Mouse (Mus musculus) embryonic facial prominence, embryonic 13.5 days (tissue): ENCODE results near the gene Angptl4. TPM values are rescaled to one million over a fixed set of nuclear protein-coding genes. Genes with fewer than 3 reads are reported as not detected.
"Not testable (repeated sequence)": the region's sequence is repeated elsewhere in the genome, so short reads cannot be mapped to it uniquely, and the experiment has no call there.

Experiments used
- ATAC-seq: fragments of 200-750 bp; cut with Nextera tagmentation; 2 replicates; pipeline ENCODE4 v1.8.0; 2017; ENCODE audit warnings: low read depth; ENCODE audit not compliant: insufficient number of reproducible peaks, insufficient read depth, low FRiP score, low TSS enrichment
- H3K27ac ChIP-seq: fragments of 300-500 bp; sonication (generic); 2 replicates; pipeline ENCODE4 v1.5.1; 2015; ENCODE audit warnings: moderate library complexity, mild to moderate bottlenecking, inconsistent platforms
- H3K27me3 ChIP-seq: fragments of 300-500 bp; sonication (generic); 2 replicates; pipeline ENCODE4 v1.6.1; 2015; ENCODE audit warnings: mild to moderate bottlenecking, inconsistent platforms
- H3K36me3 ChIP-seq: fragments of 300-500 bp; sonication (generic); 2 replicates; pipeline ENCODE4 v1.6.1; 2015; ENCODE audit warnings: mild to moderate bottlenecking, inconsistent platforms
- H3K4me1 ChIP-seq: fragments of 300-500 bp; sonication (generic); 2 replicates; pipeline ENCODE4 v1.6.1; 2015; ENCODE audit warnings: inconsistent platforms
- H3K4me2 ChIP-seq: fragments of 300-500 bp; sonication (generic); 2 replicates; pipeline ENCODE4 v1.6.1; 2015; ENCODE audit warnings: moderate library complexity, mild to moderate bottlenecking, inconsistent platforms
- H3K4me3 ChIP-seq: fragments of 300-500 bp; sonication (generic); 2 replicates; pipeline ENCODE4 v1.5.1; 2015; ENCODE audit warnings: mild to moderate bottlenecking, inconsistent platforms
- H3K9ac ChIP-seq: fragments of 300-500 bp; sonication (generic); 2 replicates; pipeline ENCODE4 v1.6.1; 2015; ENCODE audit warnings: mild to moderate bottlenecking, inconsistent platforms
- H3K9me3 ChIP-seq: fragments of 300-500 bp; sonication (generic); 2 replicates; pipeline ENCODE4 v1.6.1; 2016; ENCODE audit warnings: inconsistent platforms
- WGBS: fragments of 180-500 bp; shearing (Covaris S2); methylation state at CpG from one replicate; pipeline ENCODE4 v1.1.7; 2015; ENCODE audit warnings: mixed read lengths; 5-methylcytosine and 5-hydroxymethylcytosine counted together
- polyA plus RNA-seq: library from polyadenylated mRNA; unstranded; fragments of >200 nt; fragmentation: Nextera tagmentation; extraction: Ambion mirVana; gene quantifications from 2 replicates; pipeline ENCODE4 v1.2.1, GENCODE M21; 2015

Gene Angptl4
- 53.0 and 60.7 TPM in 2 replicates for polyA plus RNA-seq

DNA sequence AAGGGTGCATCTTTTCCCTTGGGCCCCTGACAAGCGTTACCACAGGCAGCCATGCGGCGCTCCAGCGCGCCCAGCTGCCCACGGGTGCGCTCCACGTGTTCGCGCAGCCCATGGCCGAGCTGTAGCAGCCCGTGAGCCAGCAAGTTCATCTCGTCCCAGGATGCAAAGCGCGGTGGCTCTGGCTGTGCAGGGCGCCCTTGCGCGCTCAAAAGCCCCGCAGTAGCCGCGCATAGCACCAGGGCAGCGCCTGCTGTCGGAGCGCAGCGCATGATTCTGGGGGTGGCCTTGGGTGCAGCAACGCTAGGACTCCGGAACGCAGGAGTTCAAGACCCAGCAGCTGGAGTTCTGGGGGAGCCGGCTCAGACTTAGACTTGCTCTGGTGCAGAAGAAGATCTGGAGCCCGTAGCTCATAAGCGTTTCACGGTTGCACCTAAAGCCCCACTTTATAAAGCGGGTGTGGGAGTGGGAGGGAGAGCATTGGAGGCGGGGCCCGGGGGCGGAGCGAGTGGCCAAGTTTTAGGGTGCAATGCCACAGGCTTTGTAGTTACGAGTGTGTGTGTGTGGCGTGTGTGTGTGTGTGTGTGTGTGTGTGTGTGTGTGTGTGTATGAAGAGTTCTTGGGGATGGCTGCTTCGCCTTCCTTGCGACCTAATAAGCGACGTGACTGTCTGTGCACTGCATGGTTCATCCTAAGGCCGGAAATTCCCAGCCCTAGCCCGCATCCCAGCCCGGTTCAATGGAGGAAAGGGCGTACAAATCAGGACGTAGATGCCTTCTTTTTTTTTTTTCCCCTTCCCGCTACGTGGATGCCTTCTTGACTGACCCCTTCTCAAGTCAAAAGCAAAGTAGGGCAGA lies at the start of gene Angptl4:
TSS of gene Angptl4 (minus strand) at position 707 of the 854 bp plus-strand sequence.
- no peaks in the 10 kb centered on the region for H3K9me3 ChIP-seq
- no peaks in the 10 kb centered on the region for H3K27me3 ChIP-seq
- peak within 1 kb of the TSS; percentile 94 for H3K27ac ChIP-seq
- peaks cover 24% of the 10 kb centered on the region for H3K36me3 ChIP-seq
- peak within 1 kb of the TSS; percentile 74 for H3K9ac ChIP-seq
- WGBS: 1% methylated on average over 50 of the region's 50 CpGs
- peak within 1 kb of the TSS; percentile 84 for H3K4me2 ChIP-seq
- ATAC-seq: peak; percentile 28; the same call in 1 of the 2 replicates
- H3K4me3 ChIP-seq: peak within 1 kb of the TSS; percentile 55
- H3K4me1 ChIP-seq: peaks cover 61% of the 10 kb centered on the region

DNA sequence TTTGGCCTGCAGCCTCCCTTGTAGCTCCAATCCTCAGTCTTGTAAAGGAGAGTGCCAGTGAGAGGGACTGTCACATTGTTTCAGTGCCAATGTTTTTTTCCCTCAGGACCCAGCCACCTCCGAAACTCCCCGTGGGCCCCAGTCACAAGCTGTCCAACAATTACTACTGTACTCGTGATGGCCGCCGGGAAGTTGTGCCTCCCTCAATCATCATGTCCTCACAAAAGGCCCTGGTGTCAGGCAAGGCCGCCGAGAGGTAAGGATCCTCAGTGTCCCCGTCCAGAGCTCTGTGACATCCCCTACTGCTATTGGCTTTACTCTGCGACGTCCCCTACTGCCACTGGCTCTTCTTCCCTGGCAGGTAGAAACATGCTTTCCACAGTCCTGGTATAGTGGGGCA lies 47.9 kb upstream of the Angptl4 start:
- Histone ChIP-seq H3K27me3 (no peaks in the 10 kb centered on the region), H3K4me1 (peaks cover 24% of the 10 kb centered on the region), H3K4me3 (no peak overlapping the region), H3K4me2 (no peak overlapping the region), H3K9me3 (no peaks in the 10 kb centered on the region), H3K27ac (no peak overlapping the region), H3K36me3 (peaks cover 63% of the 10 kb centered on the region), H3K9ac (0 out of 2 replicates have a peak overlapping the region, but pooled peaks have one; percentile 16)
- ATAC-seq: no peak
- WGBS: 89% methylated on average over 10 of the region's 10 CpGs

DNA sequence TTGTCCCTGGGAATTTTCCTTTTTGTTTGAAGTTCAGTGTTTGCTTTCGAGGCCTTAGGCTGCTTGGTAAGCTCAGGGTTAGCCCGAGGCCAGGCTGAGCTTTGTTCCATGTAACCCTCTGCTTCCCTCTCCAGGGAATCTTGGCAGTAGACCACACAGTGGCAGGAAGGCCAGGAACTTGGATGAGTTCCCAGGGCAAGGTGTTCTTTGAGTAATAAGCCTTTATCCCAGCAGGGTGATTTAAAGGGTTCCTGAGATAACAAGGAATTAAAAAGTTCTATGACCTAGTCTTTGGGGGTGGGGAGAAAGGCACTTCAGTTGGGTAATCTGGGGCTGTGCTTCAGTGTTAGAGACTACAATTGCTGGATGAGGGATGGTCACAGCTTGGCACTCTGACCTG lies 47.3 kb upstream of the Angptl4 start:
- Histone ChIP-seq H3K36me3 (peaks cover 57% of the 10 kb centered on the region), H3K9me3 (no peaks in the 10 kb centered on the region), H3K27me3 (no peaks in the 10 kb centered on the region), H3K4me3 (no peak overlapping the region), H3K27ac (no peak overlapping the region), H3K9ac (0 out of 2 replicates have a peak overlapping the region, but pooled peaks have one; percentile 16), H3K4me2 (no peak overlapping the region), H3K4me1 (peaks cover 24% of the 10 kb centered on the region)
- WGBS: 82% methylated on average over 2 of the region's 2 CpGs
- ATAC-seq: no peak

DNA sequence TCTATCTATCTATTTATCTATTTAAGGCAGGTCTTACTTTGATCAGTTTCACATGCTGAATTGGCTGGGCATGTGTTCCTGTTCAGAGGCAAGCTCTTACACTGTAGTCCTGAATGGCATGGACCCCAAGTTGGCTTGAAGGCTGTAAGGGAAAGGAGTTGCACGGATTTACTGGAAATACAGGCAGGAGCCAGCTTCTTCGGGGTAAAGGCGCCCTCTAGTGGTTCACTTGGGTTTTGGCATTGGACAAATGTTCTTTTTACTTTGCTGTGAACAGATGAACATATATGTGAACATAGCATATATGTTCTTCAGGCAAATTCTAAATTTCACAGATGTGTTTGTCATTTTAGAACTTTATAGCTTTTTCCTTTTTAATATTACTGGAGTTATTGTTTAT lies 45.2 kb upstream of the Angptl4 start:
- Histone ChIP-seq H3K4me2 (no peak overlapping the region), H3K27ac (no peak overlapping the region), H3K27me3 (no peaks in the 10 kb centered on the region), H3K9me3 (no peaks in the 10 kb centered on the region), H3K4me3 (no peak overlapping the region), H3K4me1 (peaks cover 42% of the 10 kb centered on the region), H3K9ac (no peak overlapping the region), H3K36me3 (peaks cover 52% of the 10 kb centered on the region)
- ATAC-seq: no peak
- 0% methylated on average over 3 of the region's 3 CpGs for WGBS

DNA sequence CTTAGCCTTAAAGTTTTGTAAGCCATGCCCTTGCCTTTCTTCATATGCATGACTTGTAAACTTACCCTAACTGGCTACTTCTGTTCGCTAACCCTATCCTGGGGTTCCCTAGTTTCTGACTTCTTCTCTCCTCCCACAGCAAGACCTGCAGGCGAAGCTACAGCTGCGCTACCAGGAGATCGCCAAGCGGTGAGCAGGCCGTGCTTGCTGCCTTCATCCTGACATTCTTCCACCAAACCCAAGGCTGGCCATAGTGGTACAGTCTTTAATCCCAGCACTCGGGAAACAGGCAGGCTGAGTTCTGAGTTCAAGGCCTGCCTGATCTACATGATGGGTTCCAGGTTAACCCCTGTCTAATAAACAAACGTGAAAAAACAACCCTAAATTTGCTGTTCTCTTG lies 43.8 kb upstream of the Angptl4 start:
- ATAC-seq: no peak
- Histone ChIP-seq H3K27ac (no peak overlapping the region; the same call in 1 of the 2 replicates), H3K9me3 (no peaks in the 10 kb centered on the region), H3K36me3 (peaks cover 53% of the 10 kb centered on the region), H3K4me1 (peaks cover 45% of the 10 kb centered on the region), H3K4me3 (peak overlapping the region; percentile 79), H3K4me2 (peak overlapping the region; percentile 95), H3K27me3 (no peaks in the 10 kb centered on the region), H3K9ac (peak overlapping the region; percentile 88)
- WGBS: 76% methylated on average over 8 of the region's 8 CpGs

DNA sequence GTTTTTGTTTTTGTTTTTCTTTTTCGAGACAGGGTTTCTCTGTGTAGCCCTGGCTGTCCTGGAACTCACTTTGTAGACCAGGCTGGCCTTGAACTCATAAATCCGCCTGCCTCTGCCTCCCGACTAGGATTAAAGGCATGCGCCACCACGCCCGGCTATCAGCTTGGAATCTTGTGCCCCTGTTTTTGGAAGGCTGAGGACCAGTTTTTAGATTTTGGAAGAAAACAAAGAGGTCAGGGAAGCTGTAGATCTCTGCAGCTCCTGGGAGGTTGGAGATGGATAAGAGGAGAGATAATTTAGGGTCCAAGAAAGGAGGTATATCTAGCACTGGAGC lies 43.3 kb upstream of the Angptl4 start:
- H3K9me3 ChIP-seq, H3K27me3 ChIP-seq: not testable (repeated sequence)
- H3K27ac ChIP-seq: peak overlapping the region; percentile 91
- peak overlapping the region; percentile 95 for H3K4me2 ChIP-seq
- H3K9ac ChIP-seq: peak overlapping the region; percentile 88
- H3K4me1 ChIP-seq: peaks cover 45% of the 10 kb centered on the region
- 8% methylated on average over 6 of the region's 6 CpGs for WGBS
- H3K4me3 ChIP-seq: peak overlapping the region; percentile 79
- 0 out of 2 replicates have a peak, but pooled peaks have one; percentile 4 for ATAC-seq
- H3K36me3 ChIP-seq: peaks cover 53% of the 10 kb centered on the region

DNA sequence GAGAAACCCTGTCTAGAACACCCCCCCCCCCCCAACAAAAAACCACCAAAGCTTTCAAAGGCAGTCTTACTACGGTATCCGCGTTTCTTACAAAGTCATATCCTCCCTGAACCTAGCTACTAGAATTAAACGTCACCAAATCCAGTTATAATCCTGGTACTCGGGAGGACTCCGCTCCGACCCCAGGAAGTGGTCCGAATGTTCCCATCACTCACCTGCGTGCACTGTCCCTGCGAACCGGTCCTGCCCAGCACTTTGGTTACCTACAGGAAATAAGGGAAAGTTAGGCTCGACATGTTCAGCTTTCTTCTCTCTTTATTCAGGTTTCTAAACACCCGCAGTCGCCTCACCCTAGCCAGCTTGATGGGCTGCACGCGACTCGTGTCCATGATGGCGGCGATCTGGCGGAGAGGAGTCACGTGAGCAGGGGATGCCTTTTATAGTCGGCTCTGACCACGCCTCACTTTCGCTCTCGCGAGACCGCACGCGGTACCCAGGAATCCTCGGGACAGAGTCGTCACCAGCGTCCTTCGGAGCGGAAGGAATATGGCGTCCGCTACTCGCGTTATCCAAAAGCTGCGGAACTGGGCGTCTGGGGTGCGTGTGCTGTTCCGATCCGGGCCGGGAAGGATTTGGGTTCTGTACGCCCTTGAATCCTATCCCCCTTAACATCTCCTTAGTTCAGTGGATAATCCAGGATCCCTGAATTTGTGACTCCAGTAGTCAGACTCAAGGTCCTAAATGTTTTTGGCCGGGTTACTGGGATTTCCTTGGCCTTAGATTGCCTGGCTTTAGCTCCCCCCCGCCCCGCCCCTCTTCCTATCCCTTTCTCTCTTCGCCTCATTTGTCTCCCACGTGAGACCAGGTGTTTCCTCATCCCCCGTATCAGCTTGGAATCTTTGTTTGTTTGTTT lies 42.7 kb upstream of the Angptl4 start, which contains the start of the genes Rps28 and Ndufa7:
TSS of gene Rps28 (minus strand) at position 479 of the 913 bp plus-strand sequence.
TSS of gene Ndufa7 (plus strand) at position 489 of the 913 bp plus-strand sequence.
- ATAC-seq: peak; percentile 89

DNA sequence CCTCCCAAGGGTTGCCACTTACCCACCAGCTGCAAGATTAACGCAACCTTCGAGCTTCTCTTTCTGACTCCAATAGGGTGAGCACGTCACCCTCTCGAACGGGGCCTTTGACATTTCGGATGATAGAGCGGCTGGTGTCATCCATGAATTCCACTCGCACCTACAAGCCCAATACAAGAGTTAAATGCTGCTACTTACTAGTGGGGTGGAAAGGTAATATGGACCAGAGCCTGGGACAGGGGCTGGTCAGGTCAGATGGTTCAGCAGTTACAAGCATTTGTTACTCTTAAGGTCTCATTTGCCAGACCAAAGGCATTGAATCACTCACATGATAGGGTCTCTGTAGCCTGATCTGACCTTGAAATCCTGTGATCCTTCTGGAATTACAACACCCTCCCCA lies 41.5 kb upstream of the Angptl4 start:
- Histone ChIP-seq H3K9ac (peak overlapping the region; percentile 88), H3K36me3 (peaks cover 54% of the 10 kb centered on the region), H3K4me2 (peak overlapping the region; percentile 95), H3K4me1 (peaks cover 49% of the 10 kb centered on the region), H3K4me3 (peak overlapping the region; percentile 79)
- not testable (repeated sequence) for H3K27ac ChIP-seq, H3K9me3 ChIP-seq, ATAC-seq, H3K27me3 ChIP-seq
- WGBS: 86% methylated on average over 8 of the region's 8 CpGs

More for the DNA sequence above, 42.7 kb upstream of the Angptl4 start, which contains the start of the genes Rps28 and Ndufa7:
- peak within 1 kb of the TSS; percentile 88 for H3K9ac ChIP-seq
- peak within 1 kb of the TSS; percentile 95 for H3K4me2 ChIP-seq
- peaks cover 53% of the 10 kb centered on the region for H3K36me3 ChIP-seq
- H3K9me3 ChIP-seq: no peaks in the 10 kb centered on the region
- under 1% methylated on average over 51 of the region's 51 CpGs for WGBS
- H3K4me3 ChIP-seq: peak within 1 kb of the TSS; percentile 79
- H3K27ac ChIP-seq: peak within 1 kb of the TSS; percentile 91
- H3K4me1 ChIP-seq: peaks cover 45% of the 10 kb centered on the region
- H3K27me3 ChIP-seq: no peaks in the 10 kb centered on the region

DNA sequence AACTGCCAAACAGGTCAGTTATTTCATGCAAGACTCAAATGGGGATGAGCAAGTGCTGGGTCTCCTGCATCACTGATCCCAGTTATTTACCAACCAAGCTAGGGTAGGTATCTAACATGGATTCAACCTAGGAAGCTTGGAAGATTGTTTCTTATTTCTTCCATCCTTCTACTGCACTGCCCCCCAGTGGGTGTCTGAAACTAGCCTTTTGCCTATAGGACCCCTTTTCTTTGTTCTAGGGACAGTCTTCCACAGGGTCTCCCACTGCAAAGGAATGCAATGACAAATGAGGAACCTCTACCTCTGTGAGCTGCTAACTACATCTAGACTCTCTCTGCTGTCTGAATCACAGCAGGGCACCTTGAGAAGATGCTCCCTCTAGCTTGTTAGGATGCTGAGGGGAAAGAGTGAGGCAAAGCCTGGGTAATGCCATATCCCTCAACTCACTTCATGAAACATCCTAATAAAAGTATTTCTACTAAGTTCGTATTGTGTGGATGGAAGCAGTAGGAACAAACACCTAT lies 40.9 kb upstream of the Angptl4 start:
- no peaks in the 10 kb centered on the region for H3K9me3 ChIP-seq
- peak overlapping the region; percentile 79; the same call in 1 of the 2 replicates for H3K4me3 ChIP-seq
- H3K27ac ChIP-seq: no peak overlapping the region
- peak overlapping the region; percentile 95 for H3K4me2 ChIP-seq
- H3K36me3 ChIP-seq: peaks cover 50% of the 10 kb centered on the region
- ATAC-seq: no peak
- no peaks in the 10 kb centered on the region for H3K27me3 ChIP-seq
- H3K9ac ChIP-seq: peak overlapping the region; percentile 88
- 77% methylated on average over 1 of the region's 1 CpGs for WGBS
- peaks cover 48% of the 10 kb centered on the region for H3K4me1 ChIP-seq

DNA sequence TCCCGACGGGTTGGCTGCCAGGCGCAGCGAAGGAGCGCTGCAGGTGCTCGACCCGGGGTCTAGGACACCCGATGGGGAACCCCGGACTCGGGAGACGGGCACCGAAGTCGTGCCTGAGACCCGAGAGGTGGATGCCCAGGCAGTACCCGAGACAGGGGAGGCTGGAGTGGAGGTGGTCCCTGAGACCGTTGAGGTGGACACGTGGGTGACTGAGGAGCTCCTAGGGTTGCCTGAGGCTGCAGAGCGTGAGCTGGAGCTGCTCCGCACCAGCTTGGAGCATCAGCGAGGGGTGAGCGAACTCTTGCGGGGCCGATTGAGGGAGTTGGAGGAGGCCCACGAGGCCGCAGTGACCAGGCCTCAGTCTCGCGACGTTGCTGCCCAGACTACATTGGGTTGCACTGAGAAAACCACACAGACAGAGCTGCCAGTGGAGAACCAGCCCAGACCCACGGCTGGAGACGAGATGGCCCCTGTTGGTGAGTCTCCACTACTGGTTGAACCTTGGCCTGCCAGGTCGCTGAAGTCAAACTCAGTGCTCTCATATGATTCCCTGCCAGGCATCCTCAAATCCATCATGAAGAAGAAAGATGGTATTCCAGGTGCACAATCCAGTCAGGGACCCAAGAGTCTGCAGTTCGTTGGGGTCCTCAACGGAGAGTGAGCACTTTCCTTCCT lies 36.5 kb upstream of the Angptl4 start:
- Histone ChIP-seq H3K4me1 (peaks cover 30% of the 10 kb centered on the region), H3K27me3 (no peaks in the 10 kb centered on the region), H3K4me3 (peak overlapping the region; percentile 58), H3K4me2 (peak overlapping the region; percentile 92), H3K9me3 (no peaks in the 10 kb centered on the region), H3K9ac (peak overlapping the region; percentile 83), H3K27ac (peak overlapping the region; percentile 90), H3K36me3 (peaks cover 49% of the 10 kb centered on the region)
- ATAC-seq: peak; percentile 17; the same call in 1 of the 2 replicates
- 19% methylated on average over 33 of the region's 33 CpGs for WGBS
